Mouse (Mus musculus) retina, embryonic 14.5 days (tissue): ENCODE results near the gene Gm10974.
A peak's percentile ranks its signal among the peaks of the same experiment; 100 is the strongest.

Experiments used
- DNase-seq: peaks from one replicate; pipeline ENCODE4 v3.0.0-alpha.2; 2015; ENCODE audit warnings: low spot score

Gm10974 gene

DNA sequence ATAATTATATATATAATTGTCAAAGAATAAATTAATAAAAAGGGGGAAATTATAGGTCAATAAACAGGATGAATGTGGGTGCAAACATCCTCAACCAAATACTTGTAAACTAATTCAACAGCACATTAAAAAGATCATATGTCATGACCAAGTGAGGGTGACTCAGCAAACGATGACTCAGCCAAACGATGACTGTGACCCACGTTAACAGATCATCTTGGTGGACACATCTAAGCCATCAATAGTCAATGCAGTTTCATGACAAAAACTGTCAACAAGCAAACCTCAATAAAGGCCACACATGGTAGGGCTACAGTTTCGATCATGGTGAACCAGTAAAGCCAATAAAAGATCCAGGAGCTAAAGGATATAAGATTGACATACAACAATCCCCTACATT, 6.7 kb upstream of the Gm10974 start:
- DNase-seq = no peak

DNA sequence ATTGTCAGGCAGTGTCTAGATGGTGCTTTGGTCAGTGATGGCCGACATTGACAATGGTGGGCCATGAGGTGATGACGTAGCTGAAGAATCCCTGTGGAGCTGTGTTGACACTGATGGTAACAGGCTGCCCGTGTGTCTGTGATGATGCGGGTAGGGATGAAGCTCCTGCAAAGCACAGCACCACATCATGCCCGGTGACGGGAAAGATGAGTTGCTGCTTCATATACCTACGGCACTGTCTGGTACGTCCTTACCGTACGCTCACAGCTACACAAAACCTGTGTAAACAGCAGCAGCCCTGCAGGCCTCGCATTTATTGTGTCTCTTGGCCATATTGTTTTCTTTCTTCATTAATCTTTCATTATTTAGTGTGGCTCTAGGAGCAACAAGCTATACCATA, 1.2 kb upstream of the Gm10974 start:
- DNase-seq = no peak

DNA sequence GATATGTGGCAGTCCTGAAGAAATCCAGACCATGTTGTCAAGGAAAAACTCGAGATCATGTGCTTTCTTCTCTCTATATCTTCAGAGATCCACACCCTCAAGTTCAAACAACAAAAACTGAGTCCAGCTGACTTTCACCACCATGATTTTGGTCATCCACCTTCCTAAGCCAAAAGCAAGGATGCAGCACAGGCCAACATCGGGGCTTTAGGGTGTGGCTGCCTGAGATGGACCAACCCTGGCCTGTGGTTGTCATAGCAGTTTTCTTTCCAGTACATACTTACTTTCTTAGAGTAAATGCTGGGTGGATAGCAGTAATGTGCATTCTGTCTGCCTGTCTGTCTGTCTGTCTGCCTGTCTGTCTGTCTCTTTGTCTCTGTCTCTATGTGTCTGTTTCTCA, 294 bp upstream of the Gm10974 start:
- no peak for DNase-seq

DNA sequence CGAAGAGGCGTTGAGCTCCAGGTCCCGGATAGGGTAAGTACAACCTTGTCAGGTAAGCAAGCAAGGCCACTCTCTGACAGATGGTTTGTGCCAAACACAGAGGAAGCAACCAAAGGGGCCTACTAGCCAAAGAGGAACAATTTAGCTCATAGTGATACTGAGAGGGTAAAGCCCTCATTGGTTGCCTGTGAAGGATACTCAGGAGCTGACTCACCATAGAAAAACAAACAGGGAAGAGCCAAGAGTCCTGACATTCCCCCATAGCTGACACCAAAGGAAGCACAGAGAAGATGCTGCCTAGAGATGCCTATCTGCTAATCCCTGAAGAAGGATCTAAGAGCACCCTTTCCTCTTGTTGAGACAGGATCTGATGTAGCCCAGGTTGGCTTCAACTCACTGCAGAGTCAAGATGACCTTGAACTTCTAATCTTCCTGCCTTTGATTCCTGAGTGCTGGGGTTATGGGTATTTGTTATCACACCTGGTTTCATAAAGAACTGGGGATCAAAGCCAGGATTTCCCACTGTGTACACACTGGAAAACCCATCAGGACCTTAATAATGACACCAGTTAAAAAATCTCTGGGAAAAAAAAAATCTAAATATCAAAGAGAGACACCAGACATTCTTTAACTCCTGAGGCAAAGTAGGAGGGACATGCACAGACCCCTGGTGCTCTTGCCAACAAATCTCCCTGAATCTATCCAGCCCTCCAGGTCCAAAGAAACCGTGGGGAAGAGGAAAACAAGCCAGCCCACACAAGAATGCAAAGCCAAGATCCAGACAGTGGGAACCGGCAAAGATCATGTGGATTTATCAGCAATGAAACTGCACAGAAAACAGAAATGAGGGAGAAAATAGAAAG, 3.6 kb downstream of the Gm10974 start:
- DNase-seq = no peak

- DNase-seq = no peak
These were observed 4.3 kb downstream of the Gm10974 start for GRCm38 (mm10) chr7:66369934-66370445.

DNA sequence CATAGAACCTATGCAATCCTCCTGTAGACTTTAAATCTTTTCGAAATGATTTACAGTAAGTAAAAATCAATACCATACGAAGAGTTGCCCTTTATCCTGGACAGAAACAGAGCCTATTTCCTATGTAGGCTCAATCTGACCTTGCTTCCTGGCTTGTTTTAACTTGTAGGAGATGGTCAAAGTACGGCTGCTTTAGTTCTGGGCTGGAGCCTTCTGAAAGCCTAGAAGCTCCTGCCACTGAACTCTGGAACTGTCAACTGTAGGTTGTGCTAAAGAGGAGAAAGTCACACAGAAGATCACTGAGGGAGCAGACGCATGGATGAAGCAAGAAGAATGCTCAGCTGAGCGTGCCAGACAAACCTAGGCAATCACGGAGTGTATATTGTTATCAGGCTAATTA, 5.3 kb downstream of the Gm10974 start:
- DNase-seq = no peak

GRCm38 (mm10) chr7:66373391-66373790, 7.7 kb downstream of the Gm10974 start:
- no peak for DNase-seq

- no peak for DNase-seq
These were observed 10.0 kb downstream of the Gm10974 start for GRCm38 (mm10) chr7:66375736-66376135.

DNA sequence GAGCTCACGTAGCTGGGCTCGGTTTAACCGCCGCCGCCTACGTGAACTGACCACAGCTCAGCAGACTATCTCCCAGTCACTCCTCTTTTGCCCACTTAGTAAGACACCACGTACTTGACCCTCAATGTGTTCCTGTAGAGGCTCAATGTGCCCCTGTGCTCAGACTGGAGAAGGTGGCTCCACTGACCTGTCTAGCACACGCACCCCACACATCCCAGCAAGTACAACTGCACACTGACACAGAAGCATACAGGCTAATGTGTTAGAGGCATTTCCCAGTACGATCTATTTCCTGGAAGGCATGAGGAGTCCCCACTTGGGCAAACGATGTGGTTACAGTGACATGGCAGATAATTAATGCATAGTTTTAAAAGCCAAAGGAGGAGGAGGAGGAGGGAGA, 10.9 kb downstream of the Gm10974 start:
- no peak for DNase-seq

- no peak for DNase-seq
These were observed 18.5 kb downstream of the Gm10974 start for GRCm38 (mm10) chr7:66384213-66384612.

- DNase-seq = no peak
These were observed 19.2 kb downstream of the Gm10974 start for GRCm38 (mm10) chr7:66384891-66385290.

DNA sequence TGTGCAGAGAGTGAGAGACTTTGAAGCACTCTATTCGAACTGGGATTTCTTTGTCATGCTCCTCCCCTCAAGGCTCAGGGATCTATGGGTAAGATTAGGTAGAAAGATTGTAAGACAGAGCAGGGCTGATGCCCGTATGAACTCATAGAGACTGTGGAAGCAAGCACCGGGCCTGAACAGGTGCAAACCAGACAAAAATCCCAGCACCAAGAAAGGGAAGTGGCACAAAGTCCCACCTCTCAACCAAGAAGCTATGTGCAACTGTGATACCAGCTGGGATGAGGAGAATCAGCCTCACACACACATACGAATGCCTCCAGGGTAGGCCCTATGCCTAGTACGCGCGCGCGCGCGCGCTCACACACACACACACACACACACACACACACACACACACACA, 20.1 kb downstream of the Gm10974 start:
- DNase-seq = no peak

DNA sequence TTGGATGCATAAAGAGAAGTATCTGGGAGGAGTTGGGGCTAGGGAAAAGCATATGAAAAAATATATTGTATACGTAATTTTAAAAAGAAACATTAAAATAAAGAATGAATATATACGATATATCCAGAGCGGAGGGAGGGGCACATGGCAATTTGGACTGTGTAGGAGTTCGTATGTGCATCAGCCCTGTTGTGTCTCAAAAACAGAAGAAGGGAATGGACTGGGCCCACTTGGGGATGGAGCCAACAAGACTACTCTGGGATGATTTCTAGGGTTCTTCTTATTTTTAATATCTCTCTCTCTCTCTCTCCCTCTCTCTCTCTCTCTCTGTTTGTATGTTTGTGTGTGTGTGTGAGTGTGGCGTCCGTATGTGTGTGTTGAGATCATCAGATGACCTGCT, 20.7 kb downstream of the Gm10974 start:
- DNase-seq = no peak

DNA sequence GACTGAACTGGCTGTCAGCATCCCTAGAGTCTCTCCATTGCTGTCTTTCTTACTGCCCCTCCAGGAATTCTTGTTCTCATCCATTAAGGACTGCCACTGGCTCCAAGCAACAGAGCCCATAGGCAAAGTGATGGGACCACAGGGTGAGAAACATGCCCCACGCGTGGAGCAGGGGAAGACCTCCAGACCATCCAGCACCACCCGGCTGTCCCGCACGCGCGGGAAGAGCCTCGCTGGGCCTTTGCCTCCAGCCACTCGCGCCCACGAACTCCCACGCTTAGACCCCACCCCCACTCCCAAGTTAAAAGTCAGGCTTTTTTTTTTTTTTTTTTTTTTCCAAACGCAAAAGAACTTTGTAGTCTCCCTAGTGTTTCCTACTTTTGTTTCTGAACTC, 21.7 kb downstream of the Gm10974 start:
- DNase-seq = peak; percentile 41

GRCm38 (mm10) chr7:66387813-66388521, 22.3 kb downstream of the Gm10974 start, which contains the start of gene Lrrk1:
Gene Lrrk1 (minus strand): TSS chr7:66388350.
- DNase-seq = peak; percentile 67

DNA sequence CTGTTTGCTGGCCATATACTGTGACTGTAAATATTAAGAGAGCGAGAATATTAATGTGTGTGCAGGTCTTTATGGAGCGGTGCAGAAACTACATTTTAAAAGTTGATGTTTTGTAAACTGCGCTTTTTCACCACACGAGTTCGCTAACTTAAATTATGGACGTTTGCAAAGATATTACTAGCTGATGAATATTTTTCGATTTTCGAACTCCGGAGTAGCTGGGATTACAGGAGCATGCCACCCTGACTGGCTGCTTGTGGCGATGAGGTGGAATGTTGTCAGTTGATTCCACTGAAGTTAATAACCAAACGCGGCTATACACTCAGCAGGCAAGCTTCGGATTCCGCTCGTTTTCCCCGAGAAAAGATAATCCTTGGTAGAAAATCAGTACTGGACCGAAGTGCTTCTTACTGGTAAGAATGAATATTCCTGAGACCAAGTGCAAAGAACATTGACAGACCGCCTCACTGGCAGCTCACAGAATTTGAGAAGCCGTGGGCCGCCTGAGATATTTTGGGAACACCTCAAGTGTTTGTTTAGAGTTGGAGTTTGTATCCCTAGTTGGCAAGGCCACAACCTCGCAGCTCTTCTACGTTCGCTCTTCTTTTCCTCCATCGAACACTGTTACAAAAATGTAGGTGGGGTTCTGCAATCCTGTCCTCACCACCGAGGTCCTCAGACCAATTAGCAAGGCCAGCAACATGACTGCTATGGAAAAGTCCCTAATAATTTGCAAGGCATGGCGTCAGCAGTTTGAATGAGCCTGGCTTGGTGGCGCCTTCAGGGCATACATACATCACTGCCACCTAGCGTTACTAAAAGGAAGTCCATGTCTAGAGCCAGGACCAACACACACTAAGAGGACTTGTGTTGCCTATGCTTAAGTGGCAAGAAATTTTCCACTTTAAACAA, 23.2 kb downstream of the Gm10974 start:
- peak; percentile 92 for DNase-seq

DNA sequence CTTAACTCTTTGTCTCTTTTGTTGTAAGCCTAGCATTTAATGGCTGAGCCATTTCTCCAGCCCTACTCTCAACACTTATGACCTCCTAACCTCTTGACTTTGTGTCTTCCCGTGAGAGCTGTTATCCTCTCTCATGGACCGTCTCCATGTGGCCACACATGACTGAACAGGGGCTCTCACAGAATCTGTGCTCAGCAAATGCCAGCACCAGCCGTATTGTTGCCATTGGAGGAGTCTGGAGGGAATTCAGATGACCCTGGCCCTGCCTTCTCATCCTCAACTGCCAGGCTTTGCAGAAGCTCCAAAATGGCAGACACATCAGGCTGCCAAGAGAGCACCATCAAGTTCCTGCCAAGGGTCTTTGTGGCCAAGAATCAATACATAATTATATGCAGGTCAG, 31.6 kb downstream of the Gm10974 start:
- no peak for DNase-seq

DNA sequence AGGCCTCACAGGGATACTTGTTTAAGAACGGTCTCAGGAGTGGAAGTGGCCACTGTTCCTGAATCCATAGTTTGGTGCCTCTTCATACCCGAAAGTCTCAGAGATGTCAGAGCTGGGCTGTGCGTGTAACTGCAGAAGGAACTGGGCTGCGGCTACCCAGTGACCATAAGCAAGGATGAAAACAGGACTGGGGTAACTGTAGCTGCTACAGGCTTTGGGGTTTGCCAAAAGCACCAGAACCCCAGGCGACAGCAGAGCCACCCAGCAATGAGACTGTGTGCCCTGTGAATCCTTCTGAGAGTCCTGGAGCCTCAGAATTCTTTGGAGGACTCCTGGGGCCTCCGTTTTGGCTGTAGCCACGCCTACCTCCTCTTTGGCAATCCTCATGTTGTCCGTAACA, 35.9 kb downstream of the Gm10974 start:
- DNase-seq = no peak

GRCm38 (mm10) chr7:66402876-66403275, 37.2 kb downstream of the Gm10974 start:
- no peak for DNase-seq

DNA sequence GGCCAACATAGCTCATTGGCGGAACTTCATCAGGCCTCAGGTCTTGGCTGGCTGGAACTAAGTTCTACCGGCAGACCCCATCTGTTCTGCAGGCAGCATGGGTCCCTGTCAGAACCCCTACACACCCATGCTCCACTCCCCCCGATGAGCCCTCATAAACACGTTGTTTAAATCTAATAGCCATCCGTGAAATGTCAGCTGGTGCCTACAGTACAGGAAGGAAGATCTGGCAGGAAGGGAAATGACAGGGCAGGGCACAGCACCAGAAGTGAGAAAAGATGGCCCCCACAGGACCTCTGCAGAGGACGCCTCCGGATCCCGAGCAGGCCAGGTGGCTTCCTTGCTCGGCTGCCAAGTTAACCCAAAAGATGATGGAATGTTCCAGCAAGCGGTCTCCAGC, 38.4 kb downstream of the Gm10974 start:
- DNase-seq = no peak

DNA sequence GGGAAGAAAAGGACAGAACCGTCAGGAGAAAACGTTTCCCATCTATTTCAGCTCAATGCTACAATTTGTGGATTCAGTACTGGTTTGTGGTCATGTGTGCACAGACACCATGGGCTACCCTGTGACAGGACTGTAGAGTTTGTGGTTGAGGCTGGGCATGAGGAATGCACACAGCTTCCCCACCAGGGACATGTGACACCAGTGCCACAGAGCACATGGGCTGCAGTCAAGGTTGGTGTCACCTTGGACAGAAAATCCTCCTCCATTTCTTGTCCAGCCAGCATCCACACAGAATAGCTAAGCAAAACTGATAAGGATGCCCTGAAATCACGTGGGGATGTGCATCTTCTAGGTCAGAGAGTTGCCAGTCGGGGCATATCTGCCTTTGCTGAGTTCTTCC, 39.1 kb downstream of the Gm10974 start:
- DNase-seq = no peak

DNA sequence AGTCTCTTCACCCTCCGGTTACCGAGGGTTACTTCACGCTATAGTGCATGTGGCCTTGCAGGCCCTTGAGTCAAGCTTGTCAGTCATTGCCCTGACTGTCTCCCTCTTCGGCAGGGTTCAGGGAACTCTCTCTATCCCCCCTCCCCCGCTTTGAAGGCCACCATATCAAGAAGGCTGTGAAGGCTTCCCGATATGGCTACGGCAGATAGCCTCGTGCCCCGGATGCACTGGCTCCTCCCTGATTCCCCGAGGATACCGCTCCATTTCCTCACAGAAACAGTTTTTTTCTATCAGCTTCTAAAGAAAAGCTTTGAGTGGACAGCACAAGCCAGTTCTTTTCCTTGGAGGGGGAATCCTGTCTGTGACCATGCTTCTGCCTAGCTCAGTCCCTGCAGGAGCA, 39.8 kb downstream of the Gm10974 start:
- no peak for DNase-seq
